Mouse (Mus musculus): Measurements from ENCODE around the gene 4930432M17Rik. TPM values are rescaled to one million over a fixed set of nuclear protein-coding genes. Genes with fewer than 3 reads are reported as not detected.
A peak's percentile ranks its signal among the peaks of the same experiment; 100 is the strongest.

4930432M17Rik gene
- not detected for polyA plus RNA-seq (2012; fragmentation: generic; extraction: Trizol)

GRCm38 (mm10) chr3:121670462-121670861 is at the start of gene 4930432M17Rik:
4930432M17Rik (plus strand) TSS chr3:121670762.
- TF ChIP-seq POLR2AphosphoS2 (IDR thresholded peaks at IDR 0.05; ENCODE audit: insufficient read length, low read depth) (no peak), MAX (IDR thresholded peaks at IDR 0.05; ENCODE audit: low read depth) (no peak), POLR2A (IDR thresholded peaks at IDR 0.05; ENCODE audit: insufficient read length, low read depth) (no peak), MYOD1 (IDR thresholded peaks at IDR 0.05; ENCODE audit: control insufficient read depth in 1 of 3, insufficient read length in 2 of 3, low read depth in 2 of 3) (no peak), E2F4 (IDR thresholded peaks at IDR 0.05; ENCODE audit: insufficient read depth) (no peak), USF1 (IDR thresholded peaks at IDR 0.05; ENCODE audit: low read depth) (no peak), SRF (IDR thresholded peaks at IDR 0.05; ENCODE audit: control insufficient read depth, insufficient read length, low read depth) (no peak), REST (IDR thresholded peaks at IDR 0.05; ENCODE audit: insufficient read depth, insufficient read length) (no peak), TCF12 (IDR thresholded peaks at IDR 0.05; ENCODE audit: insufficient read depth, poor library complexity, severe bottlenecking) (no peak), CEBPB (IDR thresholded peaks at IDR 0.05; ENCODE audit: insufficient read depth, poor library complexity, severe bottlenecking) (no peak), MYOG (IDR thresholded peaks at IDR 0.05; ENCODE audit: control insufficient read depth in 1 of 3, insufficient read depth in 1 of 3, insufficient read length in 2 of 3, low read depth in 2 of 3) (no peak), TCF3 (IDR thresholded peaks at IDR 0.05; ENCODE audit: insufficient read length, low read depth) (no peak)
- Histone ChIP-seq H3K27me3 (ENCODE audit: control insufficient read depth, insufficient read depth, insufficient read length) (no peaks in the 10 kb centered on the region), H3K79me2 (ENCODE audit: control insufficient read depth, insufficient read depth) (no peaks in the 10 kb centered on the region), H3K36me3 (ENCODE audit: control insufficient read depth, insufficient read depth) (no peaks in the 10 kb centered on the region), H3K4me3 (no peak within 1 kb of the TSS), H3ac (ENCODE audit: control insufficient read depth, insufficient read length) (no peak within 1 kb of the TSS), H3K4me2 (ENCODE audit: low read depth) (no peak within 1 kb of the TSS)

GRCm38 (mm10) chr3:121625662-121626061 is 44.9 kb upstream of the 4930432M17Rik start:
- Histone ChIP-seq H3K4me3 (no peak overlapping the region), H3K36me3 (ENCODE audit: control insufficient read depth, insufficient read depth) (no peaks in the 10 kb centered on the region), H3K79me2 (ENCODE audit: control insufficient read depth, insufficient read depth) (no peaks in the 10 kb centered on the region), H3K27me3 (ENCODE audit: control insufficient read depth, insufficient read depth, insufficient read length) (no peaks in the 10 kb centered on the region), H3K4me2 (ENCODE audit: low read depth) (no peak overlapping the region), H3ac (ENCODE audit: control insufficient read depth, insufficient read length) (no peak overlapping the region)
- TF ChIP-seq E2F4 (IDR thresholded peaks at IDR 0.05; ENCODE audit: insufficient read depth) (no peak), CEBPB (IDR thresholded peaks at IDR 0.05; ENCODE audit: insufficient read depth, poor library complexity, severe bottlenecking) (no peak), REST (IDR thresholded peaks at IDR 0.05; ENCODE audit: insufficient read depth, insufficient read length) (no peak), MYOG (IDR thresholded peaks at IDR 0.05; ENCODE audit: control insufficient read depth in 1 of 3, insufficient read depth in 1 of 3, insufficient read length in 2 of 3, low read depth in 2 of 3) (no peak), MAX (IDR thresholded peaks at IDR 0.05; ENCODE audit: low read depth) (no peak), TCF12 (IDR thresholded peaks at IDR 0.05; ENCODE audit: insufficient read depth, poor library complexity, severe bottlenecking) (no peak), TCF3 (IDR thresholded peaks at IDR 0.05; ENCODE audit: insufficient read length, low read depth) (no peak), SRF (IDR thresholded peaks at IDR 0.05; ENCODE audit: control insufficient read depth, insufficient read length, low read depth) (no peak), POLR2A (IDR thresholded peaks at IDR 0.05; ENCODE audit: insufficient read length, low read depth) (no peak), USF1 (IDR thresholded peaks at IDR 0.05; ENCODE audit: low read depth) (no peak)

- Histone ChIP-seq H3K4me2 (ENCODE audit: low read depth) (no peak overlapping the region), H3K27me3 (ENCODE audit: control insufficient read depth, insufficient read depth, insufficient read length) (no peaks in the 10 kb centered on the region), H3K79me2 (ENCODE audit: control insufficient read depth, insufficient read depth) (no peaks in the 10 kb centered on the region), H3K4me3 (no peak overlapping the region), H3K36me3 (ENCODE audit: control insufficient read depth, insufficient read depth) (no peaks in the 10 kb centered on the region), H3ac (ENCODE audit: control insufficient read depth, insufficient read length) (no peak overlapping the region)
- TF ChIP-seq CEBPB (IDR thresholded peaks at IDR 0.05; ENCODE audit: insufficient read depth, poor library complexity, severe bottlenecking), result no peak
- no peak for TF ChIP-seq TCF12 (IDR thresholded peaks at IDR 0.05; ENCODE audit: insufficient read depth, poor library complexity, severe bottlenecking)
- no peak for TF ChIP-seq MYOG (IDR thresholded peaks at IDR 0.05; ENCODE audit: control insufficient read depth in 1 of 3, insufficient read depth in 1 of 3, insufficient read length in 2 of 3, low read depth in 2 of 3)
- no peak for TF ChIP-seq POLR2AphosphoS2 (IDR thresholded peaks at IDR 0.05; ENCODE audit: insufficient read length, low read depth)
- no peak for TF ChIP-seq SRF (IDR thresholded peaks at IDR 0.05; ENCODE audit: control insufficient read depth, insufficient read length, low read depth)
- no peak for TF ChIP-seq TCF3 (IDR thresholded peaks at IDR 0.05; ENCODE audit: insufficient read length, low read depth)
- no peak for TF ChIP-seq MAX (IDR thresholded peaks at IDR 0.05; ENCODE audit: low read depth)
- no peak for TF ChIP-seq REST (IDR thresholded peaks at IDR 0.05; ENCODE audit: insufficient read depth, insufficient read length)
Measured at GRCm38 (mm10) chr3:121626273-121626672, 44.3 kb upstream of the 4930432M17Rik start.

- no peak overlapping the region for H3ac ChIP-seq (ENCODE audit: control insufficient read depth, insufficient read length)
- no peaks in the 10 kb centered on the region for H3K27me3 ChIP-seq (ENCODE audit: control insufficient read depth, insufficient read depth, insufficient read length)
- TF ChIP-seq POLR2AphosphoS2 (IDR thresholded peaks at IDR 0.05; ENCODE audit: insufficient read length, low read depth), result no peak
- no peak for TF ChIP-seq TCF3 (IDR thresholded peaks at IDR 0.05; ENCODE audit: insufficient read length, low read depth)
- peak; percentile 55 for TF ChIP-seq REST (IDR thresholded peaks at IDR 0.05; ENCODE audit: insufficient read depth, insufficient read length)
- TF ChIP-seq USF1 (IDR thresholded peaks at IDR 0.05; ENCODE audit: low read depth), result no peak
- TF ChIP-seq MYOD1 (IDR thresholded peaks at IDR 0.05; ENCODE audit: control insufficient read depth in 1 of 3, insufficient read length in 2 of 3, low read depth in 2 of 3), result peak in 1 of 3 experiments; percentile 52
- no peak for TF ChIP-seq SRF (IDR thresholded peaks at IDR 0.05; ENCODE audit: control insufficient read depth, insufficient read length, low read depth)
- TF ChIP-seq MYOG (IDR thresholded peaks at IDR 0.05; ENCODE audit: control insufficient read depth in 1 of 3, insufficient read depth in 1 of 3, insufficient read length in 2 of 3, low read depth in 2 of 3), result peak in 1 of 3 experiments; percentile 11
- TF ChIP-seq TCF12 (IDR thresholded peaks at IDR 0.05; ENCODE audit: insufficient read depth, poor library complexity, severe bottlenecking), result no peak
- no peak for TF ChIP-seq E2F4 (IDR thresholded peaks at IDR 0.05; ENCODE audit: insufficient read depth)
- TF ChIP-seq CEBPB (IDR thresholded peaks at IDR 0.05; ENCODE audit: insufficient read depth, poor library complexity, severe bottlenecking), result no peak
- TF ChIP-seq POLR2A (IDR thresholded peaks at IDR 0.05; ENCODE audit: insufficient read length, low read depth), result no peak
- no peak for TF ChIP-seq MAX (IDR thresholded peaks at IDR 0.05; ENCODE audit: low read depth)
- no peak overlapping the region for H3K4me3 ChIP-seq
- H3K36me3 ChIP-seq (ENCODE audit: control insufficient read depth, insufficient read depth), result no peaks in the 10 kb centered on the region
- no peak overlapping the region for H3K4me2 ChIP-seq (ENCODE audit: low read depth)
- no peaks in the 10 kb centered on the region for H3K79me2 ChIP-seq (ENCODE audit: control insufficient read depth, insufficient read depth)
Measured at GRCm38 (mm10) chr3:121628245-121628644, 42.3 kb upstream of the 4930432M17Rik start.
